Mouse (Mus musculus) C2C12 (cell line): Measurements from ENCODE around the gene Cep78. TPM values are rescaled to one million over a fixed set of nuclear protein-coding genes. Genes with fewer than 3 reads are reported as not detected.
A peak's percentile ranks its signal among the peaks of the same experiment; 100 is the strongest.
"Not testable (repeated sequence)": the region's sequence is repeated elsewhere in the genome, so short reads cannot be mapped to it uniquely, and the experiment has no call there.

Experiments
- H3K27me3 ChIP-seq: one replicate; pipeline ENCODE4 v1.6.1; 2011; ENCODE audit not compliant: control insufficient read depth, insufficient read depth, insufficient read length
- H3K36me3 ChIP-seq: one replicate; pipeline ENCODE4 v1.6.1; 2011; ENCODE audit not compliant: control insufficient read depth, insufficient read depth
- H3K4me3 ChIP-seq: one replicate; pipeline ENCODE4 v1.5.1; 2011; ENCODE audit warnings: mild to moderate bottlenecking, control low read depth; ENCODE audit not compliant: poor library complexity, insufficient read depth, severe bottlenecking
- H3K79me2 ChIP-seq: one replicate; pipeline ENCODE4 v1.6.1; 2011; ENCODE audit not compliant: control insufficient read depth, insufficient read depth
- H3K79me3 ChIP-seq: one replicate; pipeline ENCODE4 v1.6.1; 2011; ENCODE audit warnings: low read depth, control low read depth
- H3ac ChIP-seq: one replicate; pipeline ENCODE3; 2011; ENCODE audit warnings: low read depth; ENCODE audit not compliant: control insufficient read depth, insufficient read length
- CEBPB ChIP-seq: IDR thresholded peaks from one replicate; pipeline ENCODE4 v1.6.1; 2011; ENCODE audit warnings: low read depth, mild to moderate bottlenecking, control low read depth, moderate library complexity
- CTCF ChIP-seq: IDR thresholded peaks from one replicate; pipeline ENCODE4 v1.5.1; 2011; ENCODE audit not compliant: control insufficient read depth, insufficient read depth, insufficient read length
- FOSL1 ChIP-seq: IDR thresholded peaks from one replicate; pipeline ENCODE4 v1.8.0; 2011; ENCODE audit warnings: mild to moderate bottlenecking, low read length; ENCODE audit not compliant: poor library complexity, insufficient read depth, severe bottlenecking
- MAX ChIP-seq: IDR thresholded peaks from one replicate; pipeline ENCODE4 v1.6.1; 2011; ENCODE audit warnings: mild to moderate bottlenecking, control low read depth
- MYOD1 ChIP-seq: IDR thresholded peaks from one replicate; pipeline ENCODE4 v1.6.1; 2011; ENCODE audit warnings: low read depth; ENCODE audit not compliant: control insufficient read depth, insufficient read length
- MYOG ChIP-seq: IDR thresholded peaks from one replicate; pipeline ENCODE4 v1.6.1; 2011; ENCODE audit not compliant: control insufficient read depth, insufficient read length; ENCODE audit errors: extremely low read depth
- USF1 ChIP-seq: IDR thresholded peaks from one replicate; pipeline ENCODE4 v1.6.1; 2011; ENCODE audit warnings: low read depth, mild to moderate bottlenecking, control low read depth, moderate library complexity
- long read RNA-seq, 2 experiments: library from polyadenylated mRNA; unstranded; transcript quantifications; one replicate each; pipeline ENCODE4 v2.0.0; 2019 to 2020
- polyA plus RNA-seq: library from polyadenylated mRNA; unstranded; fragments of >200 nt; fragmentation: generic; extraction: Trizol; gene quantifications from one replicate; pipeline ENCODE4 v1.2.1, GENCODE M21; 2012; ENCODE audit warnings: missing spikeins

Gene Cep78
- polyA plus RNA-seq, result 7.5 TPM
- long read RNA-seq, experiment 1, partial matches to known transcripts, result 4 of 13 reads
- long read RNA-seq, experiment 1, other reads (novel, unspliced or antisense), result 5 of 13 reads
- long read RNA-seq, experiment 2, transcript Cep78-201 (15 exons, 2,548 nt), result major isoform, 95 of 151 reads
- long read RNA-seq, experiment 2, partial matches to known transcripts, result 19 of 151 reads
- long read RNA-seq, experiment 2, other reads (novel, unspliced or antisense), result 37 of 151 reads

GRCm38 (mm10) chr19:15984449-15985171 is at the start of gene Cep78:
Gene Cep78, minus strand, starts transcription at chr19:15984989.
- Histone ChIP-seq H3K79me3 (peaks cover 3% of the 10 kb centered on the region), H3K79me2 (peaks cover 19% of the 10 kb centered on the region), H3ac (peak within 1 kb of the TSS; percentile 69), H3K36me3 (no peaks in the 10 kb centered on the region), H3K27me3 (no peaks in the 10 kb centered on the region), H3K4me3 (peak within 1 kb of the TSS; percentile 71)
- no peak for TF ChIP-seq MYOG
- no peak for TF ChIP-seq FOSL1
- no peak for TF ChIP-seq USF1
- TF ChIP-seq CEBPB, result no peak
- TF ChIP-seq CTCF, result peak; percentile 1
- TF ChIP-seq MAX, result peak; percentile 35
- TF ChIP-seq MYOD1, result no peak

GRCm38 (mm10) chr19:16031276-16031675 is 46.5 kb upstream of the Cep78 start:
- Histone ChIP-seq H3K79me2 (no peaks in the 10 kb centered on the region), H3K36me3 (no peaks in the 10 kb centered on the region), H3ac (no peak overlapping the region), H3K27me3 (no peaks in the 10 kb centered on the region), H3K4me3 (no peak overlapping the region), H3K79me3 (no peaks in the 10 kb centered on the region)
- TF ChIP-seq CEBPB (no peak), CTCF (no peak), MYOD1 (no peak), USF1 (no peak), MAX (no peak), FOSL1 (no peak), MYOG (no peak)

- Histone ChIP-seq H3ac (peak overlapping the region; percentile 9), H3K4me3 (peak overlapping the region; percentile 36)
- H3K27me3 ChIP-seq, H3K79me3 ChIP-seq, H3K36me3 ChIP-seq, H3K79me2 ChIP-seq: not testable (repeated sequence)
These were observed 44.5 kb upstream of the Cep78 start for GRCm38 (mm10) chr19:16029253-16029771.

GRCm38 (mm10) chr19:16028746-16029252 is 44.0 kb upstream of the Cep78 start:
- H3K79me3 ChIP-seq, result no peaks in the 10 kb centered on the region
- peak overlapping the region; percentile 9 for H3ac ChIP-seq
- H3K4me3 ChIP-seq, result peak overlapping the region; percentile 36
- H3K79me2 ChIP-seq, result no peaks in the 10 kb centered on the region
- no peaks in the 10 kb centered on the region for H3K36me3 ChIP-seq
- H3K27me3 ChIP-seq, result no peaks in the 10 kb centered on the region
- TF ChIP-seq MYOD1 (no peak), CTCF (no peak), MAX (no peak), MYOG (no peak), FOSL1 (no peak), CEBPB (no peak), USF1 (no peak)

- H3K4me3 ChIP-seq, result no peak overlapping the region
- H3ac ChIP-seq, result no peak overlapping the region
- no peaks in the 10 kb centered on the region for H3K79me3 ChIP-seq
- H3K79me2 ChIP-seq, result no peaks in the 10 kb centered on the region
- no peaks in the 10 kb centered on the region for H3K27me3 ChIP-seq
- TF ChIP-seq MAX (no peak), USF1 (no peak), MYOG (no peak), MYOD1 (no peak), CEBPB (no peak), CTCF (no peak), FOSL1 (no peak)
- no peaks in the 10 kb centered on the region for H3K36me3 ChIP-seq
These were observed 43.3 kb upstream of the Cep78 start for GRCm38 (mm10) chr19:16027876-16028670.
